Mouse (Mus musculus) forebrain, embryonic 14.5 days (tissue): ENCODE measurements around the gene Trcg1. TPM values are rescaled to one million over a fixed set of nuclear protein-coding genes. Genes with fewer than 3 reads are reported as not detected.

Experiments used
- ATAC-seq: fragments of 200-750 bp; cut with Nextera tagmentation; 2 replicates; pipeline ENCODE4 v1.8.0; 2017; ENCODE audit warnings: mild to moderate bottlenecking, moderate library complexity
- DNase-seq: peaks from one replicate; pipeline ENCODE4 v3.0.0-alpha.2; 2015; ENCODE audit warnings: low spot score
- H3K27ac ChIP-seq: fragments of 300-500 bp; sonication (generic); 2 replicates; pipeline ENCODE4 v1.5.1; 2014; ENCODE audit warnings: low read depth, mild to moderate bottlenecking, control low read depth, low read length, moderate library complexity
- H3K27me3 ChIP-seq: fragments of 300-500 bp; sonication (generic); replicated peaks from 2 replicates; pipeline ENCODE4 v1.6.1; 2014; ENCODE audit warnings: low read length, control low read depth, mixed read lengths; ENCODE audit not compliant: control insufficient read depth, insufficient read depth
- H3K36me3 ChIP-seq: fragments of 300-500 bp; sonication (generic); 2 replicates; pipeline ENCODE4 v1.6.1; 2014; ENCODE audit warnings: low read length, control low read depth; ENCODE audit not compliant: control insufficient read depth, insufficient read depth
- H3K4me1 ChIP-seq: fragments of 300-500 bp; sonication (generic); 2 replicates; pipeline ENCODE4 v1.6.1; 2014; ENCODE audit warnings: antibody characterized with exemption, low read length, control low read depth; ENCODE audit not compliant: control insufficient read depth, insufficient read depth
- H3K4me2 ChIP-seq: fragments of 300-500 bp; sonication (generic); 2 replicates; pipeline ENCODE4 v1.6.1; 2014; ENCODE audit warnings: mild to moderate bottlenecking, control low read depth, low read length
- H3K4me3 ChIP-seq: fragments of 300-500 bp; sonication (generic); 2 replicates; pipeline ENCODE4 v1.5.1; 2014; ENCODE audit warnings: low read depth, low read length, control low read depth
- H3K9ac ChIP-seq: fragments of 300-500 bp; sonication (generic); 2 replicates; pipeline ENCODE4 v1.6.1; 2014; ENCODE audit warnings: mild to moderate bottlenecking, low read length, control low read depth, moderate library complexity
- H3K9me3 ChIP-seq: fragments of 300-500 bp; sonication (generic); replicated peaks from 2 replicates; pipeline ENCODE4 v1.6.1; 2016; ENCODE audit warnings: low read length, control low read depth, mixed read lengths; ENCODE audit not compliant: control insufficient read depth
- WGBS: fragments of 180-500 bp; shearing (Covaris S2); extraction: QIAGEN DNeasy Blood & Tissue Kit; methylation state at CpG from one replicate; pipeline ENCODE4 v1.1.7; 2014; 5-methylcytosine and 5-hydroxymethylcytosine counted together
- polyA plus RNA-seq: library from polyadenylated mRNA; unstranded; fragments of >200 nt; fragmentation: Nextera tagmentation; extraction: Ambion mirVana; gene quantifications from 2 replicates; pipeline ENCODE4 v1.2.1, GENCODE M21; 2014

Gene Trcg1
- polyA plus RNA-seq, 1 experiment from 2014 or later, result not detected

GRCm38 (mm10) chr9:57262795-57263684 is 26.7 kb downstream of the Trcg1 start:
- H3K9me3 ChIP-seq, result no peaks in the 10 kb centered on the region
- no peak for ATAC-seq

GRCm38 (mm10) chr9:57265125-57265524 is 28.8 kb downstream of the Trcg1 start:
- no peak for DNase-seq
- Histone ChIP-seq H3K4me2 (no peak overlapping the region), H3K4me1 (peaks cover 16% of the 10 kb centered on the region)

More at GRCm38 (mm10) chr9:57262795-57263684, 26.7 kb downstream of the Trcg1 start:
- WGBS, result 53% methylated on average over 13 of the region's 13 CpGs
- Histone ChIP-seq H3K4me3 (peak overlapping the region; percentile 62), H3K36me3 (0 out of 2 replicates have a peak, but pooled peaks cover under 1% of the 10 kb centered on the region), H3K27ac (no peak overlapping the region), H3K4me1 (peaks cover 13% of the 10 kb centered on the region), H3K27me3 (no peaks in the 10 kb centered on the region), H3K9ac (peak overlapping the region; percentile 76), H3K4me2 (peak overlapping the region; percentile 97)
- no peak for DNase-seq

GRCm38 (mm10) chr9:57267421-57267820 is 31.1 kb downstream of the Trcg1 start:
- no peak overlapping the region for H3K4me2 ChIP-seq
- H3K27me3 ChIP-seq, result no peaks in the 10 kb centered on the region
- peaks cover 13% of the 10 kb centered on the region; the same call in 1 of the 2 replicates for H3K4me1 ChIP-seq
- 22% methylated on average over 5 of the region's 5 CpGs for WGBS
- no peaks in the 10 kb centered on the region for H3K36me3 ChIP-seq
- H3K4me3 ChIP-seq, result no peak overlapping the region
- DNase-seq (no peak), ATAC-seq (no peak)
- no peak overlapping the region for H3K27ac ChIP-seq
- H3K9ac ChIP-seq, result no peak overlapping the region
- no peaks in the 10 kb centered on the region for H3K9me3 ChIP-seq

More at GRCm38 (mm10) chr9:57265125-57265524, 28.8 kb downstream of the Trcg1 start:
- Histone ChIP-seq H3K36me3 (no peaks in the 10 kb centered on the region), H3K27ac (no peak overlapping the region), H3K27me3 (no peaks in the 10 kb centered on the region), H3K4me3 (no peak overlapping the region), H3K9ac (no peak overlapping the region), H3K9me3 (no peaks in the 10 kb centered on the region)
- ATAC-seq, result no peak
- 58% methylated on average over 5 of the region's 5 CpGs for WGBS

GRCm38 (mm10) chr9:57268078-57268477 is 31.7 kb downstream of the Trcg1 start:
- no peak for DNase-seq

GRCm38 (mm10) chr9:57268575-57268974 is 32.2 kb downstream of the Trcg1 start:
- Histone ChIP-seq H3K27me3 (no peaks in the 10 kb centered on the region), H3K9me3 (no peaks in the 10 kb centered on the region), H3K27ac (no peak overlapping the region), H3K9ac (no peak overlapping the region), H3K36me3 (no peaks in the 10 kb centered on the region), H3K4me2 (no peak overlapping the region), H3K4me3 (no peak overlapping the region), H3K4me1 (peaks cover 13% of the 10 kb centered on the region; the same call in 1 of the 2 replicates)
- WGBS, result 0% methylated on average over 3 of the region's 3 CpGs
- ATAC-seq, result no peak
- DNase-seq, result peak; percentile 45

More at GRCm38 (mm10) chr9:57268078-57268477, 31.7 kb downstream of the Trcg1 start:
- no peak for ATAC-seq
- H3K4me2 ChIP-seq, result no peak overlapping the region
- no peak overlapping the region for H3K27ac ChIP-seq
- H3K36me3 ChIP-seq, result no peaks in the 10 kb centered on the region
- H3K4me1 ChIP-seq, result peaks cover 13% of the 10 kb centered on the region; the same call in 1 of the 2 replicates
- 12% methylated on average over 10 of the region's 10 CpGs for WGBS
- H3K4me3 ChIP-seq, result no peak overlapping the region
- no peaks in the 10 kb centered on the region for H3K27me3 ChIP-seq
- H3K9ac ChIP-seq, result no peak overlapping the region
- H3K9me3 ChIP-seq, result no peaks in the 10 kb centered on the region

GRCm38 (mm10) chr9:57269384-57269783 is 33.0 kb downstream of the Trcg1 start:
- DNase-seq, result no peak
- H3K9me3 ChIP-seq, result no peaks in the 10 kb centered on the region
- H3K27ac ChIP-seq, result no peak overlapping the region
- H3K4me1 ChIP-seq, result peaks cover 13% of the 10 kb centered on the region; the same call in 1 of the 2 replicates
- H3K4me3 ChIP-seq, result no peak overlapping the region
- WGBS, result 11% methylated on average over 1 of the region's 1 CpGs
- no peak overlapping the region for H3K4me2 ChIP-seq
- no peaks in the 10 kb centered on the region for H3K27me3 ChIP-seq
- no peak overlapping the region for H3K9ac ChIP-seq
- H3K36me3 ChIP-seq, result no peaks in the 10 kb centered on the region
- ATAC-seq, result no peak

GRCm38 (mm10) chr9:57270399-57270798 is 34.0 kb downstream of the Trcg1 start:
- WGBS, result 18% methylated on average over 8 of the region's 8 CpGs
- no peak overlapping the region for H3K9ac ChIP-seq
- H3K4me2 ChIP-seq, result no peak overlapping the region
- no peak overlapping the region for H3K4me3 ChIP-seq
- peaks cover 13% of the 10 kb centered on the region; the same call in 1 of the 2 replicates for H3K4me1 ChIP-seq
- ATAC-seq (peak; percentile 69), DNase-seq (peak; percentile 62)
- peak overlapping the region; percentile 53 for H3K27ac ChIP-seq
- no peaks in the 10 kb centered on the region for H3K27me3 ChIP-seq
- no peaks in the 10 kb centered on the region for H3K36me3 ChIP-seq
- no peaks in the 10 kb centered on the region for H3K9me3 ChIP-seq

- ATAC-seq, result 0 out of 2 replicates have a peak, but pooled peaks have one; percentile 29
- no peak overlapping the region for H3K27ac ChIP-seq
- 65% methylated on average over 1 of the region's 1 CpGs for WGBS
Observed at GRCm38 (mm10) chr9:57271081-57271480, 34.7 kb downstream of the Trcg1 start.

More at GRCm38 (mm10) chr9:57271081-57271480, 34.7 kb downstream of the Trcg1 start:
- Histone ChIP-seq H3K9ac (no peak overlapping the region), H3K4me1 (peaks cover 13% of the 10 kb centered on the region; the same call in 1 of the 2 replicates), H3K36me3 (no peaks in the 10 kb centered on the region), H3K4me3 (no peak overlapping the region), H3K4me2 (no peak overlapping the region), H3K27me3 (no peaks in the 10 kb centered on the region), H3K9me3 (no peaks in the 10 kb centered on the region)
- DNase-seq, result no peak
